Mouse (Mus musculus): ENCODE measurements around the gene Tgfbi. TPM values are rescaled to one million over a fixed set of nuclear protein-coding genes. Genes with fewer than 3 reads are reported as not detected.

The Tgfbi gene
- polyA plus RNA-seq, 1 experiment = 33.8 TPM

- Histone ChIP-seq H3K27me3 (ENCODE audit: control insufficient read depth, insufficient read depth, low read length) (no peaks in the 10 kb centered on the region), H3K36me3 (ENCODE audit: control insufficient read depth, insufficient read depth, low read length) (no peaks in the 10 kb centered on the region), H3K4me3 (ENCODE audit: control insufficient read depth, insufficient read depth, low read length) (no peak overlapping the region), H3K4me1 (replicated peaks; ENCODE audit: control insufficient read depth, insufficient read depth, low read length) (no peaks in the 10 kb centered on the region), H3K27ac (ENCODE audit: control insufficient read depth, insufficient read depth, low read length) (no peak overlapping the region)
- DNase-seq = no peak
- 95% methylated on average over 7 of the region's 7 CpGs for WGBS
- TF ChIP-seq CTCF (IDR thresholded peaks at IDR 0.05; ENCODE audit: borderline replicate concordance, control insufficient read depth, extremely low read depth, insufficient read depth, low read length, poor library complexity) = no peak
- no peak for TF ChIP-seq POLR2A (IDR thresholded peaks at IDR 0.05; ENCODE audit: control insufficient read depth, extremely low read depth, insufficient read depth, low read length, poor library complexity)
Measured at GRCm38 (mm10) chr13:56593961-56594391, 15.3 kb upstream of the Tgfbi start.

- TF ChIP-seq POLR2A (IDR thresholded peaks at IDR 0.05; ENCODE audit: control insufficient read depth, extremely low read depth, insufficient read depth, low read length, poor library complexity) (no peak), CTCF (IDR thresholded peaks at IDR 0.05; ENCODE audit: borderline replicate concordance, control insufficient read depth, extremely low read depth, insufficient read depth, low read length, poor library complexity) (no peak)
- H3K27ac ChIP-seq (ENCODE audit: control insufficient read depth, insufficient read depth, low read length) = no peak overlapping the region
- H3K4me1 ChIP-seq (replicated peaks; ENCODE audit: control insufficient read depth, insufficient read depth, low read length) = no peaks in the 10 kb centered on the region
- H3K4me3 ChIP-seq (ENCODE audit: control insufficient read depth, insufficient read depth, low read length) = no peak overlapping the region
- WGBS = 96% methylated on average over 8 of the region's 8 CpGs
- no peaks in the 10 kb centered on the region for H3K36me3 ChIP-seq (ENCODE audit: control insufficient read depth, insufficient read depth, low read length)
- no peak for DNase-seq
- H3K27me3 ChIP-seq (ENCODE audit: control insufficient read depth, insufficient read depth, low read length) = no peaks in the 10 kb centered on the region
Measured at GRCm38 (mm10) chr13:56595246-56595645, 14.1 kb upstream of the Tgfbi start.

GRCm38 (mm10) chr13:56597296-56597695, 12.0 kb upstream of the Tgfbi start:
- H3K4me3 ChIP-seq (ENCODE audit: control insufficient read depth, insufficient read depth, low read length) = no peak overlapping the region
- no peaks in the 10 kb centered on the region for H3K4me1 ChIP-seq (replicated peaks; ENCODE audit: control insufficient read depth, insufficient read depth, low read length)
- WGBS = 96% methylated on average over 4 of the region's 4 CpGs
- no peaks in the 10 kb centered on the region for H3K36me3 ChIP-seq (ENCODE audit: control insufficient read depth, insufficient read depth, low read length)
- H3K27me3 ChIP-seq (ENCODE audit: control insufficient read depth, insufficient read depth, low read length) = no peaks in the 10 kb centered on the region
- H3K27ac ChIP-seq (ENCODE audit: control insufficient read depth, insufficient read depth, low read length) = no peak overlapping the region
- DNase-seq = no peak
- TF ChIP-seq POLR2A (IDR thresholded peaks at IDR 0.05; ENCODE audit: control insufficient read depth, extremely low read depth, insufficient read depth, low read length, poor library complexity) = no peak
- TF ChIP-seq CTCF (IDR thresholded peaks at IDR 0.05; ENCODE audit: borderline replicate concordance, control insufficient read depth, extremely low read depth, insufficient read depth, low read length, poor library complexity) = no peak

GRCm38 (mm10) chr13:56597831-56598612, 11.3 kb upstream of the Tgfbi start:
- 84% methylated on average over 12 of the region's 12 CpGs for WGBS
- Histone ChIP-seq H3K4me1 (replicated peaks; ENCODE audit: control insufficient read depth, insufficient read depth, low read length) (no peaks in the 10 kb centered on the region), H3K27ac (ENCODE audit: control insufficient read depth, insufficient read depth, low read length) (no peak overlapping the region), H3K36me3 (ENCODE audit: control insufficient read depth, insufficient read depth, low read length) (no peaks in the 10 kb centered on the region), H3K4me3 (ENCODE audit: control insufficient read depth, insufficient read depth, low read length) (no peak overlapping the region), H3K27me3 (ENCODE audit: control insufficient read depth, insufficient read depth, low read length) (no peaks in the 10 kb centered on the region)
- TF ChIP-seq POLR2A (IDR thresholded peaks at IDR 0.05; ENCODE audit: control insufficient read depth, extremely low read depth, insufficient read depth, low read length, poor library complexity) = no peak
- DNase-seq = no peak

- Histone ChIP-seq H3K27ac (ENCODE audit: control insufficient read depth, insufficient read depth, low read length) (no peak overlapping the region), H3K4me3 (ENCODE audit: control insufficient read depth, insufficient read depth, low read length) (no peak overlapping the region), H3K4me1 (replicated peaks; ENCODE audit: control insufficient read depth, insufficient read depth, low read length) (no peaks in the 10 kb centered on the region), H3K36me3 (ENCODE audit: control insufficient read depth, insufficient read depth, low read length) (no peaks in the 10 kb centered on the region), H3K27me3 (ENCODE audit: control insufficient read depth, insufficient read depth, low read length) (no peaks in the 10 kb centered on the region)
- no peak for DNase-seq
- 92% methylated on average over 2 of the region's 2 CpGs for WGBS
- TF ChIP-seq POLR2A (IDR thresholded peaks at IDR 0.05; ENCODE audit: control insufficient read depth, extremely low read depth, insufficient read depth, low read length, poor library complexity) (no peak), CTCF (IDR thresholded peaks at IDR 0.05; ENCODE audit: borderline replicate concordance, control insufficient read depth, extremely low read depth, insufficient read depth, low read length, poor library complexity) (no peak)
Measured at GRCm38 (mm10) chr13:56599511-56599910, 9.8 kb upstream of the Tgfbi start.

- Histone ChIP-seq H3K4me3 (ENCODE audit: control insufficient read depth, insufficient read depth, low read length) (no peak overlapping the region), H3K36me3 (ENCODE audit: control insufficient read depth, insufficient read depth, low read length) (no peaks in the 10 kb centered on the region), H3K4me1 (replicated peaks; ENCODE audit: control insufficient read depth, insufficient read depth, low read length) (no peaks in the 10 kb centered on the region), H3K27me3 (ENCODE audit: control insufficient read depth, insufficient read depth, low read length) (no peaks in the 10 kb centered on the region), H3K27ac (ENCODE audit: control insufficient read depth, insufficient read depth, low read length) (no peak overlapping the region)
- DNase-seq = no peak
- TF ChIP-seq POLR2A (IDR thresholded peaks at IDR 0.05; ENCODE audit: control insufficient read depth, extremely low read depth, insufficient read depth, low read length, poor library complexity) = no peak
- TF ChIP-seq CTCF (IDR thresholded peaks at IDR 0.05; ENCODE audit: borderline replicate concordance, control insufficient read depth, extremely low read depth, insufficient read depth, low read length, poor library complexity) = no peak
- WGBS = 77% methylated on average over 10 of the region's 10 CpGs
Measured at GRCm38 (mm10) chr13:56600216-56600890, 9.0 kb upstream of the Tgfbi start.
